Mouse (Mus musculus) ES-E14 (cell line): ENCODE measurements around the gene Hephl1. TPM values are rescaled to one million over a fixed set of nuclear protein-coding genes. Genes with fewer than 3 reads are reported as not detected.

Experiments
- DNase-seq: peaks from one replicate; pipeline ENCODE4 v3.0.0-alpha.2; 2013; ENCODE audit warnings: low read depth, low spot score
- H3K27ac ChIP-seq: 2 replicates; pipeline ENCODE4 v1.5.1; 2012; ENCODE audit warnings: low read depth, mild to moderate bottlenecking, low read length, moderate library complexity, mixed read lengths; ENCODE audit not compliant: poor library complexity, insufficient read depth, severe bottlenecking
- H3K36me3 ChIP-seq: 2 replicates; pipeline ENCODE4 v1.6.1; 2012; ENCODE audit warnings: mild to moderate bottlenecking, low read length, moderate library complexity, mixed read lengths; ENCODE audit not compliant: control insufficient read depth, poor library complexity, insufficient read depth, severe bottlenecking
- H3K4me1 ChIP-seq, 2 experiments: fragments of 150-350 bp in 1 of 2; sonication (generic) in 1 of 2; 2 replicates each; pipeline ENCODE4 v1.6.1; 2012; ENCODE audit warnings: low read length in 2 of 2, mild to moderate bottlenecking in 1 of 2, mixed read lengths in 1 of 2; ENCODE audit not compliant: control insufficient read depth in 2 of 2, insufficient read depth in 2 of 2, poor library complexity in 1 of 2
- H3K4me3 ChIP-seq, 2 experiments: fragments of 150-350 bp in 1 of 2; sonication (generic) in 1 of 2; 2 replicates each; pipeline ENCODE4 v1.5.1; 2012; ENCODE audit warnings: low read length in 2 of 2, low read depth in 1 of 2, mild to moderate bottlenecking in 1 of 2, mixed read lengths in 1 of 2; ENCODE audit not compliant: insufficient read depth in 1 of 2, poor library complexity in 1 of 2, severe bottlenecking in 1 of 2
- H3K9ac ChIP-seq: 2 replicates; pipeline ENCODE4 v1.6.1; 2012; ENCODE audit warnings: low read depth, mild to moderate bottlenecking, low read length, mixed read lengths; ENCODE audit not compliant: poor library complexity, insufficient read depth, severe bottlenecking
- H3K9me3 ChIP-seq: fragments of 150-350 bp; sonication (generic); 2 replicates; pipeline ENCODE4 v1.6.1; 2012; ENCODE audit warnings: low read depth, mild to moderate bottlenecking, low read length; ENCODE audit not compliant: control insufficient read depth, insufficient read depth
- CHD2 ChIP-seq: IDR thresholded peaks from 2 replicates; pipeline ENCODE4 v1.6.1; 2014; ENCODE audit warnings: mild to moderate bottlenecking, low read depth, low read length, inconsistent platforms
- HCFC1 ChIP-seq: IDR thresholded peaks from 2 replicates; pipeline ENCODE4 v1.6.1; 2012; ENCODE audit warnings: low read length, inconsistent platforms, borderline replicate concordance; ENCODE audit not compliant: insufficient read depth
- MAFK ChIP-seq: IDR thresholded peaks from 2 replicates; pipeline ENCODE4 v1.6.1; 2014; ENCODE audit warnings: mild to moderate bottlenecking, low read depth, low read length, inconsistent platforms; ENCODE audit not compliant: insufficient read depth
- ZC3H11A ChIP-seq: IDR thresholded peaks from 2 replicates; pipeline ENCODE4 v1.6.1; 2012; ENCODE audit warnings: low read depth, mild to moderate bottlenecking, inconsistent platforms, low read length, borderline replicate concordance
- ZNF384 ChIP-seq: IDR thresholded peaks from 2 replicates; pipeline ENCODE4 v1.6.1; 2012; ENCODE audit warnings: low read depth, low read length, inconsistent platforms
- in situ Hi-C, 2 experiments: fragments of 600-800 bp; cut with MboI; formaldehyde crosslinking; loops; one replicate each; pipeline ENCODE4 v1.15.1; 2025; ENCODE audit warnings: low sequenced_read_pairs in 2 of 2, inconsistent platforms in 1 of 2; ENCODE audit not compliant: unreplicated experiment in 2 of 2
- total RNA-seq: library from RNA; depleted of rRNA; stranded (reverse); fragments of 300-350 nt; gene quantifications from 2 replicates; pipeline ENCODE4 v1.2.3, GENCODE M21; 2012; rRNA removed

Gene Hephl1
- total RNA-seq, 1 experiment = 0.09 TPM

- Histone ChIP-seq H3K4me3 (no peak overlapping the region), H3K36me3 (peaks cover 5% of the 10 kb centered on the region; the same call in 1 of the 2 replicates), H3K9me3 (no peaks in the 10 kb centered on the region), H3K4me1 (peaks cover 0 to 2% of the 10 kb centered on the region in 2 experiments; a peak in 1 of 4 replicates), H3K9ac (no peak overlapping the region), H3K27ac (no peak overlapping the region)
- in situ Hi-C loops = loop anchor here in 1 of 2 experiments (25.0 kb wide), 1 partner anchor 145 kb away; the partner anchor contains the start of gene Gpr83
- no peak for DNase-seq
- TF ChIP-seq ZNF384 = no peak
- no peak for TF ChIP-seq CHD2
- no peak for TF ChIP-seq ZC3H11A
- TF ChIP-seq HCFC1 = no peak
- no peak for TF ChIP-seq MAFK
Observed at GRCm38 (mm10) chr9:15007566-15007965, 104.3 kb downstream of the Hephl1 start.

- Histone ChIP-seq H3K4me3 (no peak overlapping the region), H3K9me3 (no peaks in the 10 kb centered on the region), H3K9ac (no peak overlapping the region), H3K27ac (no peak overlapping the region), H3K4me1 (no peaks in the 10 kb centered on the region; a peak in 1 of 4 replicates), H3K36me3 (0 out of 2 replicates have a peak, but pooled peaks cover 2% of the 10 kb centered on the region)
- TF ChIP-seq HCFC1 = no peak
- no peak for TF ChIP-seq ZNF384
- TF ChIP-seq CHD2 = no peak
- TF ChIP-seq MAFK = no peak
- in situ Hi-C loops = loop anchor here in 1 of 2 experiments (25.0 kb wide), 1 partner anchor 142 kb away; the partner anchor contains the start of gene Gpr83
- no peak for DNase-seq
Observed at GRCm38 (mm10) chr9:15004298-15004685, 107.6 kb downstream of the Hephl1 start.

- DNase-seq = no peak
- Histone ChIP-seq H3K4me1 (no peaks in the 10 kb centered on the region; a peak in 1 of 4 replicates), H3K9me3 (no peaks in the 10 kb centered on the region), H3K4me3 (no peak overlapping the region; a peak in 1 of 4 replicates), H3K36me3 (0 out of 2 replicates have a peak, but pooled peaks cover 2% of the 10 kb centered on the region), H3K9ac (no peak overlapping the region), H3K27ac (no peak overlapping the region)
- in situ Hi-C loops = loop anchor here in 1 of 2 experiments (25.0 kb wide), 1 partner anchor 141 kb away; the partner anchor contains the start of gene Gpr83
- TF ChIP-seq ZC3H11A = no peak
- no peak for TF ChIP-seq HCFC1
- no peak for TF ChIP-seq CHD2
- no peak for TF ChIP-seq MAFK
- no peak for TF ChIP-seq ZNF384
Observed at GRCm38 (mm10) chr9:15003676-15004297, 108.1 kb downstream of the Hephl1 start.

GRCm38 (mm10) chr9:15002995-15003613 is 108.8 kb downstream of the Hephl1 start:
- H3K36me3 ChIP-seq = 0 out of 2 replicates have a peak, but pooled peaks cover 2% of the 10 kb centered on the region
- no peak for DNase-seq

More at GRCm38 (mm10) chr9:15002995-15003613, 108.8 kb downstream of the Hephl1 start:
- Histone ChIP-seq H3K9ac (no peak overlapping the region), H3K27ac (no peak overlapping the region), H3K4me1 (no peaks in the 10 kb centered on the region; a peak in 1 of 4 replicates), H3K4me3 (no peak overlapping the region), H3K9me3 (no peaks in the 10 kb centered on the region)
- in situ Hi-C loops = loop anchor here in 1 of 2 experiments (25.0 kb wide), 1 partner anchor 141 kb away; the partner anchor contains the start of gene Gpr83
- no peak for TF ChIP-seq MAFK
- no peak for TF ChIP-seq CHD2
- no peak for TF ChIP-seq ZNF384
- TF ChIP-seq HCFC1 = no peak
- TF ChIP-seq ZC3H11A = no peak

Other genes with a start within 250 kb of the Hephl1 start
- gene Izumo1r, start 208.2 kb downstream of the Hephl1 start, total RNA-seq = 0.16 and 0.31 TPM in 2 replicates
- gene Panx1, start 66.6 kb downstream of the Hephl1 start, total RNA-seq = 25.0 and 37.6 TPM in 2 replicates
- gene Vstm5, start 126.9 kb upstream of the Hephl1 start, total RNA-seq = 2.9 and 4.3 TPM in 2 replicates
- gene Med17, start 167.8 kb upstream of the Hephl1 start, total RNA-seq = 37.2 and 51.5 TPM in 2 replicates
- gene Taf1d, start 194.1 kb upstream of the Hephl1 start, total RNA-seq = 982 and 1,438 TPM in 2 replicates
- gene 4931406C07Rik, start 194.3 kb upstream of the Hephl1 start, total RNA-seq = 6.4 and 6.5 TPM in 2 replicates
- 64.3 and 81.2 TPM in 2 replicates for gene Cep295, start 245.7 kb upstream of the Hephl1 start, total RNA-seq